Mouse (Mus musculus) gastrocnemius, adult 18-20 months (tissue): ENCODE data around the gene Zcchc24. TPM values are rescaled to one million over a fixed set of nuclear protein-coding genes. Genes with fewer than 3 reads are reported as not detected.

Experiments
- DNase-seq: peaks from one replicate; pipeline ENCODE4 v3.0.0; 2021; ENCODE audit warnings: low spot score
- total RNA-seq, 2 experiments: library from RNA; stranded (reverse); gene quantifications; 2 replicates each; pipeline ENCODE4 v1.2.3; 2021

Gene Zcchc24
- total RNA-seq, 2 experiments from 2014 or later: 53.7 to 60.4 TPM

DNA sequence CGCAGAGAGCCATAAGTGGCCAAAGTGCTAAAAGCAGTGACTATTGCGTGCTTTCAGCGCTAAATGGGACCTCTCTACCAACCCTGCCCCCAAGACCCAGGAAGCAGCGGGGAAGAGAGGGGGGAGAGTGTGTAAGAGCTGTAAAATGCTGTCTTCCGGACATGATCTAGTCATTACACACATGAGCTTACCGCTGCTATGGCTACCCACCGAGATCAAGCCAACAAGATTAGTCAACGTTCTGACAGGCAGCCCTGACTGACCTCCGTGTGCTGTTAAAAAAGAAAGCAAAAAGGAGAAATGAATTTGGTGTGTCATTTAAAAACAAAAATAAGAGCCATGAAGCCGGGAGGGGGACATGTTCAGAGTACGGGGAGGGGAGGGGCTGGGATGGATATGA is 11.8 kb upstream of the Zcchc24 start:
- no peak for DNase-seq

DNA sequence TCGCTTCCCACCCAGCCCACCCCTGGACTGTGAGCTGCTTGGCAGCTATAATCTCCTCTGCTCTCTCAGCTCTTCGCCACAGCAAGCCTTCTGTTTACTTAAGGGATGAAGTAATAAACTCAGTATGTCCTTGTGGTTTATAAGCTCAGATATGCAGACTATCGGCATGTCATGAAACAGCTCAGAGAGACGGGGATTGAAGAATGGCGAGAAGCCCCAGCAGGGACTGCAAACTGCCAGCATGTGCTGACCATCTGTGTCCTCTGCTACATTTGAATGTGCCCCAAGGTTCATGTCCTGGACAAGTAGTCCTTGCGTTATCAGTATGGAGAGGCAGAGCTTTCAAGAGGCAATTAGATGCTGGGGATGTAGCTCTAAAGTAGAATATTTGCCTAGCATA is 7.5 kb upstream of the Zcchc24 start:
- DNase-seq: no peak

- DNase-seq: peak; percentile 69
Measured at GRCm38 (mm10) chr14:25774100-25774499, 5.3 kb upstream of the Zcchc24 start.

- DNase-seq: no peak
Measured at GRCm38 (mm10) chr14:25773039-25773438, 4.2 kb upstream of the Zcchc24 start.

DNA sequence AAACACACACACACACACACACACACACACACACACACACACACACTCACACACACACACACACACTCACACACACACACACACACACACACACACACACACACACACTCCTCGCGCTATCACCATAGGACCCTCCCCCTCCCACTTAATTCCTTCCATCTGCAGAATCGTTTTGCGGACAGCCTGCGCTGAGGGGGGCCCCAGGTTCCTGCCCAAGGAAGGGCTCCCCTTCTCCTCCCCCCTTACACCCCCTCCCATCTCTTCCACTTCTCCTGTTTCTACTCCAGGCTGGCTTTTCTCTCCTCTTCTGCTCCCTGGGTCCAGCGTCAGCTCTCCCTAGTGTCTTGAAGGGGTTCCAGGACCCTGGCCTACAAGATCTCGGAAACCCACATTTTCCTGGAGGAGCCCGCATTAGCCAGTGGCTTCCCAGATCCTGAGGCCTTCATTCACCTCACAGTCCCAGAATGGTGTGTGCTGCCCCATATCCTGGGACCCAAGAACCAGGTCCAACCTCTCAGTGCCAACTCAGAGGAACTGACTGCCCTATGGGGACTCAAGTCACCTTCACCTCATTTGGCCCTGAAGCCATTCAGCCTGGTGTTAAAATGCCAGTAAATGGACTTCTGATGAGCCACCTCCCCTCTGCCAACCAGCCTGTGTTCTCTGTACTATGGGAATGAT is 927 bp upstream of the Zcchc24 start:
- no peak for DNase-seq

DNA sequence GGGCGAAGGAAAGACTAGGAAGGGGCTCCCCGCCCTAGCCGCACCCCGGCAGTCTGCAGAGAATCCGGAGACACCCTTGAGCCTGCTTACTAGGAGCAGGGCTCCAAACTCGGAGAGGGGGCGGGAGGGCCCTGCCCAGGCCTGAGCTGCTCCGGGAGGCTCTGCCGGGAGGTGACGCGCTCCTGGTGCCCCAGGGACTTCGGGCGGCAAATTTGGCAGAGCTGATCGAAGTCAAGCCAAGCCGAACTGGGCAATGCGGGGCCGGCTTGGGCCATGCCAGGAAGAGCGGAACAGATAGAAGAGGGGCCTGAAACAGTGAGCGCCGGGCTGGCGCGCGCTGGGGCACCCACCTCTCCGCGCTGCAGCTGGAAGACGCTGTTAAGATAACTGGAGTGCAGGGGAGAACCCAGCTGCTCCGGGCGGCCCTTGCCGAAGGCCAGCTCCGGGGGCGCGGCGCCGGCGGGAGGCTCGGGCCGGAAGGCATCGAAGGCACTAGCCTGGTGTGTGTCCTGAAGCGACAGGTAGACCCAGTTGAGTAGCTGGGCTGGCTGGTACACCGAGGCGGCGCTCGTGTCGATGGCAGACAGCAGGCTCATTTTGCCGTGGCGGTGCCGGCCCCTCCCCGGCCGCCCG is 462 bp downstream of the Zcchc24 start:
- DNase-seq: peak; percentile 68

GRCm38 (mm10) chr14:25767725-25768203 is 1.1 kb downstream of the Zcchc24 start:
- DNase-seq: peak; percentile 52

DNA sequence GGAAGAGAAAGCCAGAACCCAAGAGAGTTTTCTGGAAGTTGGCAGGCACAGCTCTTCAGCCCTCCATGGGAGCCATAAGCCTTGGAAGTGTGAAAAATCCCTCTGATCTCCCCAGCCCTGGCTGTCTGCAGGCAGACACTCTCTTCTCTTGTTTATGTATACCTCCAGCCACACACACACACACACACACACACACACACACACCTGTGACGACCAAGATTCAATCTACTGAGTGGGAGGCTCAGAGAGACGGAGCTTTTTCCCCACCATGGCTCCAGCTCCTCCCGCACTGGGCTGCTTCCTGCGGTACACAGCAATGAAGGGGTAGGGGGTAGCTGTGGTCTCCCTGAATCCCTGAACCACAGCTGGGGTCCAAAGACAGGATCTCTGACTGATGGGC is 2.4 kb downstream of the Zcchc24 start:
- no peak for DNase-seq

DNA sequence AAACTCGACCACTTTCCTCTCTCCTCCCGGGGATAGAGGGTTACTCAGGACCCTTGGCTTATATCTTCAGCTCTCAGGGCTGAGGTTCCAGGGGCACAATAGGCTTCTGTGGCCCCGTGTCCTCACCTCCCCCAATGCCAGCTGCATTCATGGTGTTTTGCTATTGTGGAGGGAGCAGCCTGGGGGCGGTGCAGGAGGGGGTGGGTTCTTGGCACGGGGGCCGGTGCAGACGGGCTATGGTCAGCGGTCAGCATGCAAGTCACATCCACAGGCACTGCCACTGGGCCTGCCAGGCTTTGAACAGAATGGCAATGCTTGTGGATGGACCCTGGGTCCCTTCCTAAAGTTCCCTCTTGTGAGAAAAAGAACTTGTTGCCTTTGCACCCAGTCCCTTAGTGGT is 2.9 kb downstream of the Zcchc24 start:
- DNase-seq: no peak

GRCm38 (mm10) chr14:25765146-25765545 is 3.7 kb downstream of the Zcchc24 start:
- DNase-seq: no peak

- no peak for DNase-seq
Measured at GRCm38 (mm10) chr14:25761184-25761583, 7.7 kb downstream of the Zcchc24 start.

DNA sequence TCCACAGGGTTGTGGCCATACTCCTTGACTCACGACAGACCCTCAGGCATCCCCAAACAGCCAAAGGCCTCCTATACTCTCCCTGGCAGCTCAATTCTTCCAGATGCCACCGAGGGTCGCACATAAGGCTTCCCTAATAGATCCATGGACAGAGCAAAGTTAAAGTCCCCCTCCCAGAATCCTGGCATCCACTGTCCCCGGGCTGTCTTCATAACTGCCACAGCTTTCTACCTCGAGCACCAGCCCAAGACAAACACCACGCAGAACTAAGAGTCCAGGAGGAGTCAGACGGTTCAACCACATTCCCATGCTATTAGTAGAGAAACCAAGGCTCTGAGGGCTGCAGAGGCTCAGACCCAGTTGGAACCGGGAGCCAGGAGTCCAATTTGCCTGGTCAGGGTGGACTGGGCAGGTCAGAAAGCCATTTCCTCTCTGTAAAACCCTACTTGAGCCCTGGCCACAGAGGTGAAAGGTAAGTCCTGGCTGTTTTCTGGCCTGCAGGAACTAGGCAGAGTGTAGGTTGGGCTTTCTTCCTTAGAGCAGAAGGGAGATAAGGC is 8.8 kb downstream of the Zcchc24 start:
- no peak for DNase-seq

- peak; percentile 49 for DNase-seq
Measured at GRCm38 (mm10) chr14:25759551-25759950, 9.3 kb downstream of the Zcchc24 start.

- peak; percentile 59 for DNase-seq
Measured at GRCm38 (mm10) chr14:25757917-25758316, 10.9 kb downstream of the Zcchc24 start.

GRCm38 (mm10) chr14:25756385-25756990 is 12.4 kb downstream of the Zcchc24 start:
- no peak for DNase-seq

DNA sequence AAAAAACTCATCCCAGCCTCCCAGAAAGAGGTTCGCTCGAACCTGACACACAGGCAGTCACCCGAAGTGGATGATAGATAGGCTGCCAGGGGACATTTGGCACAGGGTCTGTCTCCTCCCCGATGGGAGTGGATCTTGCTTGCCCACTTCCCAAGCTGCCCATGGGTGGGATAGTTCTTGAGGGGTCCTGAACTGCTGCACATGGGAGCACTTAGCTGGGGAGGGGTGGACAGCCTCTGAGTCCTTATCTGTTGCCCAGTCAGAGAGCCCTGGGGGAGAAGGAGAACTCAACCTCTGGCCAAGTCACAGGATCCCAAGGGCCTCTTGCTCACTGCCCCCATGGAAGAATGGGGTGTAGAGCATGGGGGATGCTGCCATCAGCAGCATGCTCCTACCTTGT is 13.3 kb downstream of the Zcchc24 start:
- no peak for DNase-seq

- no peak for DNase-seq
Measured at GRCm38 (mm10) chr14:25754531-25755484, 14.0 kb downstream of the Zcchc24 start.

DNA sequence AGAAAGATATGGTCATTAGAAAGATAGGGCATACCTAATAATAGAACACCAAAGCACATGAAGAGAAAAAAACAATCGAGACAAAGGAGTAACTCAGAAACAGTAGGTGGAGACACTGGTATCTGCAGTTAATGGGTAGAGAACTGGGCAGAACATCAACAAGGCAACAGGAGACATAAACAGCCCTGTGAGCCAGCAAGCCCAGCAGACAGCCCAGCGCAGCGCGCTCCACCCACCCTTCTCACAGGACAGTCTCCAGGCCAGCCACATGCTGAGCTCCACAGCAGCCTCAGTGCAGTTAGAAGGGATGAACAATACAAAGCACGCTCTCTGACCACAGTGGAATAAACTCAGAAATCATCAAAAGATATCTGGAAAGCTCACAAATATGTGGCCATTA is 15.8 kb downstream of the Zcchc24 start:
- peak; percentile 82 for DNase-seq

GRCm38 (mm10) chr14:25751067-25751466 is 17.8 kb downstream of the Zcchc24 start:
- DNase-seq: no peak

GRCm38 (mm10) chr14:25750448-25751015 is 18.3 kb downstream of the Zcchc24 start:
- peak; percentile 77 for DNase-seq
